Mouse (Mus musculus): ENCODE measurements at regions not wholly inside any gene's neighbourhood (a gene's known extent, or its start where the extent isn't known, plus 50 kb on each side); places are given as distances from the start of the nearest gene placed in this dataset.

DNA sequence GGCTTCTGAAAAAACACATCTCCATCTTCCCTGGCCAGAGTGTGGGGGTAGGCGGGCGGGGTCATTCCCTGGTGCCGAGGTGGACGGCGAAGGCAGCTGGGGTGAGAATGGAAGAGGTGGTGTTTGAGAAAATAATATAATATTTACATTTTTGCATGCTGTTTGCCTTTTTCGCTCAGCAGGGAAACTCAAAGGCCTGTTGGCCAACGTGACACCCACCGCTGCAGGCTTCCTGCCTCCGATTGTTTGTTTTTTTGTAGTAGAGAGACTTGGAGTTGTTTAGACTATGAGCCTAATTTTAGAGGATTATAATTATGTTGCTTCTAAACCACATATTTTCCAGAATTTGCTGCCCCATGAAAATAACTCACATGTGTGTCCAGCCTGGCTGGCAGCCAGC lies 147.2 kb upstream of the Irx3 start:
- TF ChIP-seq POLR2A (IDR thresholded peaks at IDR 0.05; ENCODE audit: extremely low read depth, insufficient read depth, low read length) (no peak), CTCF (IDR thresholded peaks at IDR 0.05; ENCODE audit: extremely low read depth, insufficient read depth, low read length) (no peak)
